Mouse (Mus musculus): ENCODE data around the gene Pik3r3. TPM values are rescaled to one million over a fixed set of nuclear protein-coding genes. Genes with fewer than 3 reads are reported as not detected.

The Pik3r3 gene
- polyA plus RNA-seq, 1 experiment from 2014 or later = 52.6 TPM

GRCm38 (mm10) chr4:116304551-116304950, 83.1 kb downstream of the Pik3r3 start:
- ATAC-seq (ENCODE audit: low FRiP score) = no peak
- H3K36me3 ChIP-seq = peaks cover 63% of the 10 kb centered on the region
- WGBS = 21% methylated on average over 1 of the region's 1 CpGs

GRCm38 (mm10) chr4:116317575-116317974, 96.2 kb downstream of the Pik3r3 start:
- Histone ChIP-seq H3K9me3 (replicated peaks) (no peaks in the 10 kb centered on the region), H3K27me3 (replicated peaks) (no peaks in the 10 kb centered on the region), H3K27ac (replicated peaks) (no peak overlapping the region), H3K36me3 (peaks cover 97% of the 10 kb centered on the region), H3K4me1 (no peaks in the 10 kb centered on the region), H3K4me3 (replicated peaks) (no peak overlapping the region), H3K4me2 (no peak overlapping the region), H3K9ac (replicated peaks) (no peak overlapping the region)
- ATAC-seq (ENCODE audit: low FRiP score) = no peak
- 89% methylated on average over 4 of the region's 4 CpGs for WGBS

More at GRCm38 (mm10) chr4:116304551-116304950, 83.1 kb downstream of the Pik3r3 start:
- H3K27ac ChIP-seq (replicated peaks) = no peak overlapping the region
- H3K27me3 ChIP-seq (replicated peaks) = no peaks in the 10 kb centered on the region
- no peak overlapping the region for H3K4me2 ChIP-seq
- no peaks in the 10 kb centered on the region for H3K4me1 ChIP-seq
- H3K9me3 ChIP-seq (replicated peaks) = no peaks in the 10 kb centered on the region
- no peak overlapping the region for H3K4me3 ChIP-seq (replicated peaks)
- H3K9ac ChIP-seq (replicated peaks) = no peak overlapping the region

GRCm38 (mm10) chr4:116322127-116322526, 100.7 kb downstream of the Pik3r3 start:
- Histone ChIP-seq H3K27me3 (replicated peaks) (no peaks in the 10 kb centered on the region), H3K9me3 (replicated peaks) (no peaks in the 10 kb centered on the region), H3K9ac (replicated peaks) (no peak overlapping the region), H3K4me2 (no peak overlapping the region), H3K27ac (replicated peaks) (no peak overlapping the region), H3K36me3 (peaks cover 91% of the 10 kb centered on the region), H3K4me3 (replicated peaks) (no peak overlapping the region), H3K4me1 (no peaks in the 10 kb centered on the region)
- 95% methylated on average over 6 of the region's 6 CpGs for WGBS
- no peak for ATAC-seq (ENCODE audit: low FRiP score)

GRCm38 (mm10) chr4:116329256-116329655, 107.8 kb downstream of the Pik3r3 start:
- no peaks in the 10 kb centered on the region for H3K9me3 ChIP-seq (replicated peaks)
- H3K27ac ChIP-seq (replicated peaks) = no peak overlapping the region
- 93% methylated on average over 3 of the region's 3 CpGs for WGBS
- H3K4me1 ChIP-seq = no peaks in the 10 kb centered on the region
- no peaks in the 10 kb centered on the region for H3K27me3 ChIP-seq (replicated peaks)
- no peak overlapping the region for H3K4me3 ChIP-seq (replicated peaks)
- no peak overlapping the region for H3K4me2 ChIP-seq
- no peak for ATAC-seq (ENCODE audit: low FRiP score)
- peaks cover 45% of the 10 kb centered on the region for H3K36me3 ChIP-seq
- H3K9ac ChIP-seq (replicated peaks) = no peak overlapping the region

GRCm38 (mm10) chr4:116336294-116336693, 114.9 kb downstream of the Pik3r3 start:
- Histone ChIP-seq H3K4me2 (no peak overlapping the region), H3K9me3 (replicated peaks) (no peaks in the 10 kb centered on the region), H3K9ac (replicated peaks) (no peak overlapping the region), H3K36me3 (no peaks in the 10 kb centered on the region), H3K4me3 (replicated peaks) (no peak overlapping the region), H3K27ac (replicated peaks) (no peak overlapping the region), H3K4me1 (no peaks in the 10 kb centered on the region), H3K27me3 (replicated peaks) (no peaks in the 10 kb centered on the region)
- no peak for ATAC-seq (ENCODE audit: low FRiP score)
- WGBS = 81% methylated on average over 1 of the region's 1 CpGs

- H3K27ac ChIP-seq (replicated peaks) = no peak overlapping the region
- no peak overlapping the region for H3K4me3 ChIP-seq (replicated peaks)
- H3K4me2 ChIP-seq = no peak overlapping the region
- H3K27me3 ChIP-seq (replicated peaks) = no peaks in the 10 kb centered on the region
- ATAC-seq (ENCODE audit: low FRiP score) = no peak
- no peaks in the 10 kb centered on the region for H3K9me3 ChIP-seq (replicated peaks)
- H3K9ac ChIP-seq (replicated peaks) = no peak overlapping the region
- no peaks in the 10 kb centered on the region for H3K4me1 ChIP-seq
- H3K36me3 ChIP-seq = no peaks in the 10 kb centered on the region
Observed at GRCm38 (mm10) chr4:116342119-116342518, 120.7 kb downstream of the Pik3r3 start.

- Histone ChIP-seq H3K27me3 (replicated peaks) (no peaks in the 10 kb centered on the region), H3K4me1 (no peaks in the 10 kb centered on the region), H3K36me3 (0 out of 2 replicates have a peak, but pooled peaks cover 4% of the 10 kb centered on the region), H3K9me3 (replicated peaks) (no peaks in the 10 kb centered on the region), H3K4me2 (no peak overlapping the region), H3K4me3 (replicated peaks) (no peak overlapping the region), H3K9ac (replicated peaks) (no peak overlapping the region), H3K27ac (replicated peaks) (no peak overlapping the region)
- WGBS = 70% methylated on average over 3 of the region's 3 CpGs
- no peak for ATAC-seq (ENCODE audit: low FRiP score)
Observed at GRCm38 (mm10) chr4:116352496-116352895, 131.1 kb downstream of the Pik3r3 start.

Other genes starting within 250 kb of the Pik3r3 start
- 18.9 and 22.8 TPM in 2 replicates for gene Faah, start 203.7 kb upstream of the Pik3r3 start, polyA plus RNA-seq (2015; fragmentation: Nextera tagmentation; extraction: Ambion mirVana)
- gene Nsun4, start 167.7 kb upstream of the Pik3r3 start, polyA plus RNA-seq (2015; fragmentation: Nextera tagmentation; extraction: Ambion mirVana) = 13.1 and 13.5 TPM in 2 replicates
- 499 and 535 TPM in 2 replicates for gene Uqcrh, start 146.5 kb upstream of the Pik3r3 start, polyA plus RNA-seq (2015; fragmentation: Nextera tagmentation; extraction: Ambion mirVana)
- 70.9 and 73.3 TPM in 2 replicates for gene Lrrc41, start 146.3 kb upstream of the Pik3r3 start, polyA plus RNA-seq (2015; fragmentation: Nextera tagmentation; extraction: Ambion mirVana)
- gene Rad54l, start 97.9 kb upstream of the Pik3r3 start, polyA plus RNA-seq (2015; fragmentation: Nextera tagmentation; extraction: Ambion mirVana) = 5.6 and 11.5 TPM in 2 replicates
- 66.9 and 67.2 TPM in 2 replicates for gene Pomgnt1, start 97.8 kb upstream of the Pik3r3 start, polyA plus RNA-seq (2015; fragmentation: Nextera tagmentation; extraction: Ambion mirVana)
- 2.6 and 2.7 TPM in 2 replicates for gene Lurap1, start 70.3 kb upstream of the Pik3r3 start, polyA plus RNA-seq (2015; fragmentation: Nextera tagmentation; extraction: Ambion mirVana)
- gene Tspan1, start 54.0 kb upstream of the Pik3r3 start, polyA plus RNA-seq (2015; fragmentation: Nextera tagmentation; extraction: Ambion mirVana) = 0.27 and 5.8 TPM in 2 replicates
- not detected in 2 replicates for gene 1700042G07Rik, start 48.2 kb upstream of the Pik3r3 start, polyA plus RNA-seq (2015; fragmentation: Nextera tagmentation; extraction: Ambion mirVana)
- gene Gm49337, start 48.2 kb upstream of the Pik3r3 start, polyA plus RNA-seq (2015; fragmentation: Nextera tagmentation; extraction: Ambion mirVana) = not detected in 2 replicates
- 29.7 and 34.1 TPM in 2 replicates for gene Mast2, start 242.6 kb downstream of the Pik3r3 start, polyA plus RNA-seq (2015; fragmentation: Nextera tagmentation; extraction: Ambion mirVana)